Mouse (Mus musculus): Measurements from ENCODE around the gene Krt42.
"Not testable (repeated sequence)": the region's sequence is repeated elsewhere in the genome, so short reads cannot be mapped to it uniquely, and the experiment has no call there.

Krt42 gene

GRCm38 (mm10) chr11:100269821-100270332, at the start of gene Krt42:
Gene Krt42, minus strand, starts transcription at chr11:100269871.
- DNase-seq (ENCODE audit: low spot score): no peak

- DNase-seq (ENCODE audit: low spot score): no peak
These were observed 49.1 kb upstream of the Krt42 start for GRCm38 (mm10) chr11:100318529-100319451.

GRCm38 (mm10) chr11:100317826-100318380, 48.2 kb upstream of the Krt42 start:
- no peak for DNase-seq (ENCODE audit: low spot score)

- DNase-seq (ENCODE audit: low spot score): no peak
These were observed 45.8 kb upstream of the Krt42 start for GRCm38 (mm10) chr11:100315439-100315838.

- no peak for DNase-seq (ENCODE audit: low spot score)
These were observed 43.8 kb upstream of the Krt42 start for GRCm38 (mm10) chr11:100313424-100313823.

- DNase-seq (ENCODE audit: low spot score): no peak
These were observed 42.5 kb upstream of the Krt42 start for GRCm38 (mm10) chr11:100312096-100312679.

- no peak for DNase-seq (ENCODE audit: low spot score)
These were observed 42.0 kb upstream of the Krt42 start for GRCm38 (mm10) chr11:100311656-100312055.

- not testable (repeated sequence) for DNase-seq (ENCODE audit: low spot score)
These were observed 39.0 kb upstream of the Krt42 start for GRCm38 (mm10) chr11:100308672-100309071.

- DNase-seq (ENCODE audit: low spot score): no peak
These were observed 38.2 kb upstream of the Krt42 start for GRCm38 (mm10) chr11:100307900-100308299.

GRCm38 (mm10) chr11:100301292-100301691, 31.6 kb upstream of the Krt42 start:
- no peak for DNase-seq (ENCODE audit: low spot score)

- no peak for DNase-seq (ENCODE audit: low spot score)
These were observed 30.6 kb upstream of the Krt42 start for GRCm38 (mm10) chr11:100300293-100300692.

GRCm38 (mm10) chr11:100298274-100299036, 28.8 kb upstream of the Krt42 start:
- peak; percentile 63 for DNase-seq (ENCODE audit: low spot score)

GRCm38 (mm10) chr11:100297801-100298200, 28.1 kb upstream of the Krt42 start:
- DNase-seq (ENCODE audit: low spot score): no peak

- DNase-seq (ENCODE audit: low spot score): peak; percentile 59
These were observed 25.6 kb upstream of the Krt42 start for GRCm38 (mm10) chr11:100295308-100295707.

- DNase-seq (ENCODE audit: low spot score): no peak
These were observed 23.2 kb upstream of the Krt42 start for GRCm38 (mm10) chr11:100292884-100293283.

GRCm38 (mm10) chr11:100290235-100290634, 20.6 kb upstream of the Krt42 start:
- no peak for DNase-seq (ENCODE audit: low spot score)

- peak; percentile 46 for DNase-seq (ENCODE audit: low spot score)
These were observed 19.3 kb upstream of the Krt42 start for GRCm38 (mm10) chr11:100288942-100289341.

- peak; percentile 46 for DNase-seq (ENCODE audit: low spot score)
These were observed 17.4 kb upstream of the Krt42 start for GRCm38 (mm10) chr11:100287024-100287423.

- DNase-seq (ENCODE audit: low spot score): no peak
These were observed 15.3 kb upstream of the Krt42 start for GRCm38 (mm10) chr11:100284988-100285387.

GRCm38 (mm10) chr11:100282549-100282948, 12.9 kb upstream of the Krt42 start:
- DNase-seq (ENCODE audit: low spot score): peak; percentile 67

- peak; percentile 78 for DNase-seq (ENCODE audit: low spot score)
These were observed 12.2 kb upstream of the Krt42 start for GRCm38 (mm10) chr11:100281596-100282544.
